Mouse (Mus musculus): ENCODE data around the gene Tgds. TPM values are rescaled to one million over a fixed set of nuclear protein-coding genes. Genes with fewer than 3 reads are reported as not detected.
A peak's percentile ranks its signal among the peaks of the same experiment; 100 is the strongest.
"Not testable (repeated sequence)": the region's sequence is repeated elsewhere in the genome, so short reads cannot be mapped to it uniquely, and the experiment has no call there.

Gene Tgds
- total RNA-seq, 2 experiments from 2014 or later = 5.0 to 7.9 TPM

GRCm38 (mm10) chr14:118124129-118124528 is 8.4 kb downstream of the Tgds start:
- H3K27ac ChIP-seq = no peak overlapping the region
- DNase-seq = no peak
- intact Hi-C loops (cut with DNase I) = no loop called here
- no peak overlapping the region for H3K4me3 ChIP-seq
- TF ChIP-seq CTCF (IDR thresholded peaks at IDR 0.05) = no peak

- TF ChIP-seq CTCF (IDR thresholded peaks at IDR 0.05) = no peak
- intact Hi-C loops (cut with DNase I) = no loop called here
- Histone ChIP-seq H3K4me3 (no peak overlapping the region), H3K27ac (no peak overlapping the region)
- DNase-seq = no peak
Measured at GRCm38 (mm10) chr14:118113116-118113515, 19.4 kb downstream of the Tgds start.

- DNase-seq; intact Hi-C loops (cut with DNase I): not testable (repeated sequence)
Measured at GRCm38 (mm10) chr14:118107479-118107878, 25.1 kb downstream of the Tgds start.

GRCm38 (mm10) chr14:118101227-118101990 is 31.1 kb downstream of the Tgds start:
- no peak overlapping the region for H3K4me3 ChIP-seq
- no peak for DNase-seq
- intact Hi-C loops (cut with DNase I) = no loop called here
- no peak overlapping the region for H3K27ac ChIP-seq
- TF ChIP-seq CTCF (IDR thresholded peaks at IDR 0.05) = no peak

More at GRCm38 (mm10) chr14:118107479-118107878, 25.1 kb downstream of the Tgds start:
- not testable (repeated sequence) for H3K27ac ChIP-seq, H3K4me3 ChIP-seq

- intact Hi-C loops (cut with DNase I) = no loop called here
- no peak for TF ChIP-seq CTCF (IDR thresholded peaks at IDR 0.05)
- no peak overlapping the region for H3K27ac ChIP-seq
- H3K4me3 ChIP-seq = no peak overlapping the region
- no peak for DNase-seq
Measured at GRCm38 (mm10) chr14:118098265-118098664, 34.3 kb downstream of the Tgds start.

- no peak for DNase-seq
- peak overlapping the region; percentile 90 for H3K27ac ChIP-seq
- peak overlapping the region; percentile 95 for H3K4me3 ChIP-seq
- intact Hi-C loops (cut with DNase I) = loop anchor here (5.0 kb wide), 1 partner anchor 42 kb away; the partner anchor contains the start of gene Tgds
- no peak for TF ChIP-seq CTCF (IDR thresholded peaks at IDR 0.05)
Measured at GRCm38 (mm10) chr14:118089806-118090392, 42.7 kb downstream of the Tgds start.

- no peak for TF ChIP-seq CTCF (IDR thresholded peaks at IDR 0.05)
- peak overlapping the region; percentile 90 for H3K27ac ChIP-seq
- intact Hi-C loops (cut with DNase I) = loop anchor here (5.0 kb wide), 1 partner anchor 43 kb away; the partner anchor contains the start of gene Tgds
- H3K4me3 ChIP-seq = peak overlapping the region; percentile 95
- DNase-seq = peak; percentile 95
Measured at GRCm38 (mm10) chr14:118089215-118089805, 43.2 kb downstream of the Tgds start.

GRCm38 (mm10) chr14:118088437-118089207 is 43.9 kb downstream of the Tgds start:
- Histone ChIP-seq H3K4me3 (peak overlapping the region; percentile 95), H3K27ac (peak overlapping the region; percentile 90)
- no peak for TF ChIP-seq CTCF (IDR thresholded peaks at IDR 0.05)
- DNase-seq = no peak
- intact Hi-C loops (cut with DNase I) = loop anchor here (5.0 kb wide), 1 partner anchor 44 kb away; the partner anchor contains the start of gene Tgds

- H3K4me3 ChIP-seq = no peak overlapping the region
- no peak for TF ChIP-seq CTCF (IDR thresholded peaks at IDR 0.05)
- intact Hi-C loops (cut with DNase I) = loop anchor here (5.0 kb wide), 1 partner anchor 46 kb away; the partner anchor contains the start of gene Tgds
- H3K27ac ChIP-seq = no peak overlapping the region
- DNase-seq = no peak
Measured at GRCm38 (mm10) chr14:118086271-118087035, 46.1 kb downstream of the Tgds start.

GRCm38 (mm10) chr14:118083851-118084250 is 48.7 kb downstream of the Tgds start:
- TF ChIP-seq CTCF (IDR thresholded peaks at IDR 0.05) = no peak
- DNase-seq = no peak
- intact Hi-C loops (cut with DNase I) = no loop called here

GRCm38 (mm10) chr14:118080606-118081005 is 51.9 kb downstream of the Tgds start:
- intact Hi-C loops (cut with DNase I) = no loop called here
- DNase-seq = no peak
- Histone ChIP-seq H3K27ac (no peak overlapping the region), H3K4me3 (no peak overlapping the region)
- no peak for TF ChIP-seq CTCF (IDR thresholded peaks at IDR 0.05)

More at GRCm38 (mm10) chr14:118083851-118084250, 48.7 kb downstream of the Tgds start:
- Histone ChIP-seq H3K4me3 (no peak overlapping the region), H3K27ac (no peak overlapping the region)

GRCm38 (mm10) chr14:118070100-118070499 is 62.5 kb downstream of the Tgds start:
- Histone ChIP-seq H3K27ac (peak overlapping the region; percentile 77), H3K4me3 (no peak overlapping the region)
- intact Hi-C loops (cut with DNase I) = no loop called here
- no peak for TF ChIP-seq CTCF (IDR thresholded peaks at IDR 0.05)
- DNase-seq = no peak

Data from gastrocnemius, adult 2 months (tissue).